8 mouse cellular contexts compared by ENCODE assay signal in genomic region chr8:11173284-11174191, GRCm38 (mm10).
A peak's percentile ranks its signal among the peaks of the same experiment; 100 is the strongest.
DNase-seq lines count a peak whose midpoint lies in the region; ATAC-seq and TF ChIP-seq lines count a peak whose summit lies in the region.

No protein-coding gene starts in this region.

- no peak overlapping the region for H3K27ac ChIP-seq in forebrain, embryonic 13.5 days
- no peak overlapping the region; the same call in 1 of the 2 replicates for H3K27ac ChIP-seq in limb, embryonic 10.5 days
- no peak overlapping the region for H3K27ac ChIP-seq in stomach, embryonic 15.5 days

- H3K27me3 ChIP-seq in forebrain, embryonic 13.5 days = no peaks in the 10 kb centered on the region
- H3K27me3 ChIP-seq in limb, embryonic 10.5 days (ENCODE audit: low read depth, poor library complexity, severe bottlenecking) = 0 out of 2 replicates have a peak, but pooled peaks cover 4% of the 10 kb centered on the region
- no peaks in the 10 kb centered on the region for H3K27me3 ChIP-seq in stomach, embryonic 15.5 days (replicated peaks)

- H3K9me3 ChIP-seq in forebrain, embryonic 13.5 days (replicated peaks) = no peaks in the 10 kb centered on the region
- no peaks in the 10 kb centered on the region for H3K9me3 ChIP-seq in limb, embryonic 10.5 days (replicated peaks)
- no peaks in the 10 kb centered on the region for H3K9me3 ChIP-seq in stomach, embryonic 15.5 days

- no peak for TF ChIP-seq POLR2A in brain, embryonic 14.5 days (IDR thresholded peaks at IDR 0.05; ENCODE audit: borderline replicate concordance, extremely low read depth, insufficient read depth, insufficient read length, poor library complexity, severe bottlenecking)

- no peaks in the 10 kb centered on the region for H3K36me3 ChIP-seq in forebrain, embryonic 13.5 days (ENCODE audit: poor library complexity, severe bottlenecking)
- H3K36me3 ChIP-seq in limb, embryonic 10.5 days = no peaks in the 10 kb centered on the region
- no peaks in the 10 kb centered on the region for H3K36me3 ChIP-seq in stomach, embryonic 15.5 days

- 71% methylated on average over 17 of the region's 17 CpGs for WGBS in forebrain, embryonic 13.5 days
- WGBS in limb, embryonic 10.5 days = 76% methylated on average over 17 of the region's 17 CpGs
- 65% methylated on average over 17 of the region's 17 CpGs for WGBS in stomach, embryonic 15.5 days

- no peak overlapping the region for H3K9ac ChIP-seq in forebrain, embryonic 13.5 days
- no peak overlapping the region for H3K9ac ChIP-seq in stomach, embryonic 15.5 days

- H3K4me1 ChIP-seq in forebrain, embryonic 13.5 days = no peaks in the 10 kb centered on the region
- peaks cover 4% of the 10 kb centered on the region; the same call in 1 of the 2 replicates for H3K4me1 ChIP-seq in limb, embryonic 10.5 days
- no peaks in the 10 kb centered on the region for H3K4me1 ChIP-seq in stomach, embryonic 15.5 days

- no peak overlapping the region for H3K4me3 ChIP-seq in forebrain, embryonic 13.5 days
- no peak overlapping the region for H3K4me3 ChIP-seq in limb, embryonic 10.5 days
- no peak overlapping the region for H3K4me3 ChIP-seq in stomach, embryonic 15.5 days (replicated peaks)

- no peak overlapping the region for H3K4me2 ChIP-seq in forebrain, embryonic 13.5 days
- H3K4me2 ChIP-seq in stomach, embryonic 15.5 days = no peak overlapping the region

- peak; percentile 29 for DNase-seq in CD4-positive, CD25-positive, alpha-beta regulatory T cell, adult 2 months (ENCODE audit: low read depth, low spot score)
- DNase-seq in brain, embryonic 14.5 days (ENCODE audit: low read depth) = peak; percentile 71
- peak; percentile 85 for DNase-seq in heart, postnatal 4 days
- peak; percentile 57 for DNase-seq in limb, embryonic 10.5 days (ENCODE audit: low spot score)
- DNase-seq in mesoderm, embryonic 11.5 days (ENCODE audit: low read depth, low spot score) = peak; percentile 43

- ATAC-seq in CD4-positive, CD25-positive, alpha-beta regulatory T cell, adult 4 months = no peak
- ATAC-seq in forebrain, embryonic 13.5 days = peak; percentile 67
- peak; percentile 47 for ATAC-seq in stomach, embryonic 15.5 days (ENCODE audit: insufficient read depth, low FRiP score, low read depth)

- peak; percentile 72 for TF ChIP-seq CTCF in brain, embryonic 14.5 days (IDR thresholded peaks at IDR 0.05; ENCODE audit: borderline replicate concordance, extremely low read depth, insufficient read depth, insufficient read length)

Comparison
In these comparisons a context has a peak if more than half of its experiments do, and no peak if none do; other contexts are left out.
1. DNase-seq: peak in every context shown above with its lines; median percentile 85 in heart, postnatal 4 days; 71 in brain, embryonic 14.5 days; 57 in limb, embryonic 10.5 days; 43 in mesoderm, embryonic 11.5 days; 29 in CD4-positive, CD25-positive, alpha-beta regulatory T cell, adult 2 months.